Mouse (Mus musculus): ENCODE results near the gene Olfml1. TPM values are rescaled to one million over a fixed set of nuclear protein-coding genes. Genes with fewer than 3 reads are reported as not detected.
A peak's percentile ranks its signal among the peaks of the same experiment; 100 is the strongest.

Gene Olfml1
- polyA plus RNA-seq, 1 experiment from 2014 or later = 13.3 TPM

DNA sequence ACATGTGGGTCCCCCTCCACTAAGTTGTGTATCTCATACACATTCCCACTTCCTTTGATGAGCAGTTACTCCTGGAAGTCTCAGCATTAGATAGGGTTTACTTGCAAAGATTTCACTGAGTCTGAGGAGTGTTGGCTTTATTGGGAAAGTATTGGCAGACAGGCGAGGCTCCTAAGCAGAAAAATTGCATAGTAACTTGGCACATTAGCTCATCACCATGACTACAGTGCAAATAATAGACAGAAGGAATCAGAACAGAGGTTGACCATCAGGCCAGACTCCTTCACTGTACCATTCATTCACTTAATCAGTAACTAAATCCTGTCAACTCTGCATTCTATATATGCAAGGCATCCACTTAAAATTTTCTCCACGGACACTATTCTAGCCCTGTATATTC lies 6.6 kb upstream of the Olfml1 start:
- Histone ChIP-seq H3K4me3 (ENCODE audit: low read depth, low read length) (no peak overlapping the region), H3K27ac (ENCODE audit: low read length) (no peak overlapping the region), H3K4me2 (replicated peaks; ENCODE audit: low read depth, low read length) (no peak overlapping the region), H3K9ac (replicated peaks; ENCODE audit: low read depth) (no peak overlapping the region), H3K9me3 (ENCODE audit: low read length) (no peaks in the 10 kb centered on the region), H3K27me3 (replicated peaks; ENCODE audit: insufficient read depth, low read length) (no peaks in the 10 kb centered on the region), H3K4me1 (ENCODE audit: insufficient read depth, low read depth, low read length) (no peaks in the 10 kb centered on the region), H3K36me3 (ENCODE audit: insufficient read depth, low read length) (no peaks in the 10 kb centered on the region)
- no peak for TF ChIP-seq CTCF (IDR thresholded peaks at IDR 0.05)
- TF ChIP-seq EP300 (IDR thresholded peaks at IDR 0.05) = no peak
- ATAC-seq (peak; percentile 53; the same call in 1 of the 2 replicates), DNase-seq (ENCODE audit: low spot score) (peak; percentile 46)
- WGBS = 33% methylated on average over 2 of the region's 2 CpGs

DNA sequence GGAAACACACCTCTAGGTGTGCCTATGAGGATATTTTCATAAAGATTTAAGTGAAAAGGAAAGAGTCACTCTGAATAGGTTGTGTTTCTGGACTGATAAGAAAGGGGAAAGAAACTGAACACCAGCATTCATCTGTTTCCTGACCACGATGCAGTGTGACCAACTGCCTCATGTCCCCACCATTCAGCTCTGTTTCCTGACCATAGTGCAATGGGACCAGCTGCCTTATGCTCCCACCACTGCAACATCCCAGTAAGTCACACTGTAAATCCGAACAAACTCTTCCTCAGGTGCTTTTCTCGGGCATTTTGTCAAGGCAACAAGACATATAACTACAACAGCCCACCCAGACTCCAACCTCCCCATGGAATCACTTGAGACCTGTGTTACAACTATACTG lies 5.7 kb upstream of the Olfml1 start:
- DNase-seq (ENCODE audit: low spot score) = no peak
- TF ChIP-seq EP300 (IDR thresholded peaks at IDR 0.05) = no peak
- TF ChIP-seq CTCF (IDR thresholded peaks at IDR 0.05) = no peak
- no peaks in the 10 kb centered on the region for H3K36me3 ChIP-seq (ENCODE audit: insufficient read depth, low read length)
- H3K27ac ChIP-seq (ENCODE audit: low read length) = no peak overlapping the region
- H3K9me3 ChIP-seq (ENCODE audit: low read length) = no peaks in the 10 kb centered on the region
- no peaks in the 10 kb centered on the region for H3K4me1 ChIP-seq (ENCODE audit: insufficient read depth, low read depth, low read length)
- no peak overlapping the region for H3K9ac ChIP-seq (replicated peaks; ENCODE audit: low read depth)
- no peak overlapping the region for H3K4me2 ChIP-seq (replicated peaks; ENCODE audit: low read depth, low read length)
- WGBS = 48% methylated on average over 3 of the region's 3 CpGs
- no peak overlapping the region for H3K4me3 ChIP-seq (ENCODE audit: low read depth, low read length)
- H3K27me3 ChIP-seq (replicated peaks; ENCODE audit: insufficient read depth, low read length) = no peaks in the 10 kb centered on the region
- ATAC-seq = no peak

DNA sequence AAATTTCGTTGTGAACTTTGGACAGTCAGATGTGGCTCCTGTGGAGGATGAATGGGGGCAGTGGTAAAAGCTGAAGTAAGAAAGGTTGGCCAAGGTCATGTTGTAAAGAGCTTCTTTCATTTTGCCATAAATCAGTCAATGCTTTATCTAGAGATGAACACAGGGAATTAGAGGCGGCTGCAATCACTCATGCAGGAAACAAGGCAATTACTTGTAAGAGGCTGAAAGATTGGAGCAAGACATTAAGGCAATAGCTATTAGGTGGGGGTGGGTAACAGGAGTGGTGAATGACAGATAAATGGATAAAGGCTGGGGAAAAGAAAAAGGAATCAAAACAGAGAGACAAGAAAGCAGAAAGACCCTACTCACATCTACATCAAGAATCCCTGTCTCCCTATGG lies 3.5 kb upstream of the Olfml1 start:
- TF ChIP-seq EP300 (IDR thresholded peaks at IDR 0.05) (no peak), CTCF (IDR thresholded peaks at IDR 0.05) (no peak)
- Histone ChIP-seq H3K4me1 (ENCODE audit: insufficient read depth, low read depth, low read length) (no peaks in the 10 kb centered on the region), H3K27me3 (replicated peaks; ENCODE audit: insufficient read depth, low read length) (no peaks in the 10 kb centered on the region), H3K9me3 (ENCODE audit: low read length) (no peaks in the 10 kb centered on the region), H3K9ac (replicated peaks; ENCODE audit: low read depth) (no peak overlapping the region), H3K36me3 (ENCODE audit: insufficient read depth, low read length) (no peaks in the 10 kb centered on the region), H3K4me2 (replicated peaks; ENCODE audit: low read depth, low read length) (no peak overlapping the region), H3K4me3 (ENCODE audit: low read depth, low read length) (no peak overlapping the region), H3K27ac (ENCODE audit: low read length) (no peak overlapping the region)
- no peak for DNase-seq (ENCODE audit: low spot score)
- ATAC-seq = no peak
- 49% methylated on average over 2 of the region's 2 CpGs for WGBS

DNA sequence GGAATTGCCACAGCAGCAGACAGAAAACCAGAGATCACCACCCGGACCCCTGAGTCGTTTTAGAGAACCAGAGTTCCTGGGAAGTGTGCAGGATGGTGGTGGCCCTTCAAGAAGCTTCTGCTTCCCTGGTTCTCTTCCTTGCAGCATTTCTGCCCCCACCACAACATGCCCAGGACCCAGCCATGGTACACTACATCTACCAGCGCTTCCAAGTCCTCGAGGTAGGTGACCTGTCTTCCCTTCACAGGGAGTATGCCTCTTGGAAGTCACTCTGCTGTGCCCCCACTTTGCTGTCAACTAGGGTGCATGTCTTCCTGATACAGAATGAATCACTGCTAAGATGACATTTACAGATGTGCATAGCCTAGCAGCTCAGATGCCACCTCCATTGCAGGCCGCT lies 428 bp downstream of the Olfml1 start:
- Histone ChIP-seq H3K36me3 (ENCODE audit: insufficient read depth, low read length) (no peaks in the 10 kb centered on the region), H3K4me2 (replicated peaks; ENCODE audit: low read depth, low read length) (peak overlapping the region; percentile 42), H3K4me1 (ENCODE audit: insufficient read depth, low read depth, low read length) (no peaks in the 10 kb centered on the region), H3K9ac (replicated peaks; ENCODE audit: low read depth) (no peak overlapping the region), H3K9me3 (ENCODE audit: low read length) (no peaks in the 10 kb centered on the region), H3K4me3 (ENCODE audit: low read depth, low read length) (peak overlapping the region; percentile 27; the same call in 1 of the 2 replicates), H3K27me3 (replicated peaks; ENCODE audit: insufficient read depth, low read length) (no peaks in the 10 kb centered on the region), H3K27ac (ENCODE audit: low read length) (peak overlapping the region; percentile 71; the same call in 1 of the 2 replicates)
- DNase-seq (ENCODE audit: low spot score) = no peak
- 59% methylated on average over 5 of the region's 5 CpGs for WGBS
- TF ChIP-seq EP300 (IDR thresholded peaks at IDR 0.05) (no peak), CTCF (IDR thresholded peaks at IDR 0.05) (no peak)
- ATAC-seq = no peak; the same call in 1 of the 2 replicates

DNA sequence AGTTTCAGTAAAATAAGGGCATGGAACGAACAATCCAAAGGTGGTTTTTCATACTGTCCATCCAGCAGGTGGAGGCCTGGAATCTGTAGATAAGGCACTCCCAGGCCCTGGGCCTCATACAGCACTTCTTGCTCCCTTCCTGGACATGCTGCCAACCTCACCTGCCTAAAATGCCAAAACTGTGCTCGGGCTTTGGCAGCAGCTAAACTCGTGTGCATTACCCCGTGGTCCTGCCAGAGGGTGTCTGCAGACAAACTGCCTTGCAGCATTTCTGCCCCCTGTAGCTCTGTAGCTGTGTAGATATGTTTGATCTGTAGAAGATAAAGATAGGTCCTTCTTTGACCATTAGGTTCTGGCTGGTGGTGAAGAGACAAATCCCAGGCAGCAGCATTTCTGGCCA lies 1.7 kb downstream of the Olfml1 start:
- Histone ChIP-seq H3K36me3 (ENCODE audit: insufficient read depth, low read length) (no peaks in the 10 kb centered on the region), H3K27me3 (replicated peaks; ENCODE audit: insufficient read depth, low read length) (no peaks in the 10 kb centered on the region), H3K4me3 (ENCODE audit: low read depth, low read length) (peak overlapping the region; percentile 6; the same call in 1 of the 2 replicates), H3K9me3 (ENCODE audit: low read length) (no peaks in the 10 kb centered on the region), H3K4me2 (replicated peaks; ENCODE audit: low read depth, low read length) (peak overlapping the region; percentile 29), H3K4me1 (ENCODE audit: insufficient read depth, low read depth, low read length) (no peaks in the 10 kb centered on the region), H3K9ac (replicated peaks; ENCODE audit: low read depth) (no peak overlapping the region), H3K27ac (ENCODE audit: low read length) (no peak overlapping the region)
- DNase-seq (ENCODE audit: low spot score) (no peak), ATAC-seq (no peak)
- 43% methylated on average over 4 of the region's 4 CpGs for WGBS
- TF ChIP-seq CTCF (IDR thresholded peaks at IDR 0.05) (no peak), EP300 (IDR thresholded peaks at IDR 0.05) (no peak)

DNA sequence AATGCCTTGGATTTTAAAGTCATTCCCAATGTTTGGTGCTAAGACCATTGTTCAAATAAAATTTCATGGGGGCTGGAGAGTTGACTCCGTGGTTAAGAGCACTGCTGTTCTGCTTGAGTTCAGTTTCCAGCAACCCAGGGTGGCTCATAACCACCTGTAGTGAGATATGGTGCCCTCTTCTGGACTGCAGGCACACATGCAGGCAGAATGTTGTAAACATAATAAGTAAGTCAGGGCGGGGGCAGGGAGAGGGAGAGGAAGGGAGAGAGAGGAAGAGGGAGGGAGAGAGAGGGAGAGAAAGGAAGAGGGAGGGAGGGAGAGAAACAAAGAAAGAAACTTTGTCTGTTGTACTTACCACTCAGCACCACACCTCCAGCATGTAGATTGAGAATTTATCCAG lies 6.6 kb downstream of the Olfml1 start:
- H3K4me1 ChIP-seq (ENCODE audit: insufficient read depth, low read depth, low read length) = no peaks in the 10 kb centered on the region
- no peak for TF ChIP-seq EP300 (IDR thresholded peaks at IDR 0.05)
- peak; percentile 45 for TF ChIP-seq CTCF (IDR thresholded peaks at IDR 0.05)
- H3K4me3 ChIP-seq (ENCODE audit: low read depth, low read length) = no peak overlapping the region
- no peak overlapping the region for H3K9ac ChIP-seq (replicated peaks; ENCODE audit: low read depth)
- 64% methylated on average over 2 of the region's 2 CpGs for WGBS
- DNase-seq (ENCODE audit: low spot score) (peak; percentile 16), ATAC-seq (no peak)
- H3K9me3 ChIP-seq (ENCODE audit: low read length) = no peaks in the 10 kb centered on the region
- H3K36me3 ChIP-seq (ENCODE audit: insufficient read depth, low read length) = no peaks in the 10 kb centered on the region
- H3K27me3 ChIP-seq (replicated peaks; ENCODE audit: insufficient read depth, low read length) = no peaks in the 10 kb centered on the region
- no peak overlapping the region for H3K27ac ChIP-seq (ENCODE audit: low read length)
- no peak overlapping the region for H3K4me2 ChIP-seq (replicated peaks; ENCODE audit: low read depth, low read length)

DNA sequence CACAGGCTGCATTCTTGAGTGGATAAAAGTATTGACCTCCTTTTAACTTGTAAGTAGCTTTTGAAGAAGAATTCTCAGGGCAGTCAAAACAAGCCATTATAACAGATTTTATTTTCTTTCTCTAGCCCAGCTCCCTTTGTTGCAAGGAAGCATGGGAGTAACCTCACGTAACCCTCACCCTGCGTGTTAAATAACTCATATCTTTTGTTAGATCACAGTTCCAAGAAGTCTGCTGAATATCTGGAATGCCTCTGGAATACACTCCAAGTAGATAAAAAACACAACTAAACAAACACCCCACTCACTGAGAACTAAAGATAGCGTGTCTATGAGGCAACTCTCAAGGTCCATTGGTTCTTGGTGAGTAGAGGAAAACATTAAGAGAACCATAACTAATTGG lies 7.0 kb downstream of the Olfml1 start:
- 0 out of 2 replicates have a peak, but pooled peaks have one; percentile 28 for ATAC-seq
- Histone ChIP-seq H3K27ac (ENCODE audit: low read length) (no peak overlapping the region), H3K9ac (replicated peaks; ENCODE audit: low read depth) (no peak overlapping the region), H3K4me1 (ENCODE audit: insufficient read depth, low read depth, low read length) (no peaks in the 10 kb centered on the region), H3K9me3 (ENCODE audit: low read length) (no peaks in the 10 kb centered on the region), H3K4me2 (replicated peaks; ENCODE audit: low read depth, low read length) (no peak overlapping the region), H3K4me3 (ENCODE audit: low read depth, low read length) (no peak overlapping the region), H3K27me3 (replicated peaks; ENCODE audit: insufficient read depth, low read length) (no peaks in the 10 kb centered on the region), H3K36me3 (ENCODE audit: insufficient read depth, low read length) (no peaks in the 10 kb centered on the region)
- WGBS = 57% methylated on average over 3 of the region's 3 CpGs
- no peak for TF ChIP-seq CTCF (IDR thresholded peaks at IDR 0.05)
- no peak for TF ChIP-seq EP300 (IDR thresholded peaks at IDR 0.05)
- no peak for DNase-seq (ENCODE audit: low spot score)
